Mouse (Mus musculus) Patski (cell line): ENCODE results near the gene Hcst. TPM values are rescaled to one million over a fixed set of nuclear protein-coding genes. Genes with fewer than 3 reads are reported as not detected.
A peak's percentile ranks its signal among the peaks of the same experiment; 100 is the strongest.

Experiments used
- ATAC-seq: fragments of 100-300 bp; one replicate; pipeline ENCODE4 v1.8.0; 2021
- CTCF ChIA-PET: fragments of 350-600 bp; sonication (Branson Sonifier 250); formaldehyde crosslinking; loops from one replicate; lab custom pipeline; 2022; ENCODE audit warnings: inconsistent platforms; lab: Charles Lee
- POLR2A ChIA-PET: fragments of 350-600 bp; sonication (Branson Sonifier 250); formaldehyde crosslinking; loops from one replicate; lab custom pipeline; 2022; ENCODE audit warnings: antibody characterized with exemption, inconsistent platforms; lab: Charles Lee
- DNase-seq: peaks from one replicate; pipeline ENCODE4 v3.0.0-alpha.2; 2011; ENCODE audit warnings: low read depth, low spot score
- H3K27me3 ChIP-seq: fragments of 371-371 bp; one replicate; pipeline ENCODE4 v1.5.1; 2021
- CTCF ChIP-seq: fragments of 100-300 bp; IDR thresholded peaks from one replicate; pipeline ENCODE4 v1.5.1; 2021
- in situ Hi-C: fragments of 300-500 bp; cut with MboI; formaldehyde crosslinking; loops from 3 replicates; pipeline ENCODE4 v1.11.1; 2018; ENCODE audit warnings: low pct_unique_long_range_greater_than_20kb, mixed read lengths
- polyA plus RNA-seq: library from polyadenylated mRNA; unstranded; gene quantifications from one replicate; pipeline ENCODE4 v1.2.3, GENCODE M21; 2021

Gene Hcst
- polyA plus RNA-seq, 1 experiment from 2014 or later: not detected

DNA sequence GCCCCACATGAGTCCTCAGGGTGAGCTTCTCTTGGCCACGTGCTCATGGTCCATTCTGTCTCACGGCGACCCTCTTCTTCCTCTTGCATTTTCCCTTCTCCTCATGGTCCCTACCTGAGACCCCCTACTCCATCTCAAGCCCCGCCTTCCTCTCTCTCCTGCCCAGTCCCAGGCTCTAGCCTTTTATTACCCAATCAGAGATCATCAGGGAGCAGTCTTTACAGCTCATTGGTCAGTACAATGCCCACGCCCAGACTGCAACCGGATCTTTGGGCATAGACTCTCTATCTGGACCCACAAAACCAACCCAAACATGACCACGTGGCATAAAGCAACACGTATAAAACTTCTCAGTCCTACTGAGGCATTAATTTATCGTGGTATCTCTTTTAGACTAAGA, 35.5 kb downstream of the Hcst start:
- in situ Hi-C loops: loop anchor here (5.0 kb wide), 1 partner anchor 43 kb away; no protein-coding TSS in a partner anchor
- no peak for ATAC-seq
- no peak for TF ChIP-seq CTCF
- ChIA-PET POLR2A (no interaction called here), CTCF (interaction anchor here (1.4 kb wide), 1 partner anchor 48 kb away, joined by 3 read pairs; no protein-coding TSS in a partner anchor)
- no peak for DNase-seq
- H3K27me3 ChIP-seq: peaks cover 4% of the 10 kb centered on the region

DNA sequence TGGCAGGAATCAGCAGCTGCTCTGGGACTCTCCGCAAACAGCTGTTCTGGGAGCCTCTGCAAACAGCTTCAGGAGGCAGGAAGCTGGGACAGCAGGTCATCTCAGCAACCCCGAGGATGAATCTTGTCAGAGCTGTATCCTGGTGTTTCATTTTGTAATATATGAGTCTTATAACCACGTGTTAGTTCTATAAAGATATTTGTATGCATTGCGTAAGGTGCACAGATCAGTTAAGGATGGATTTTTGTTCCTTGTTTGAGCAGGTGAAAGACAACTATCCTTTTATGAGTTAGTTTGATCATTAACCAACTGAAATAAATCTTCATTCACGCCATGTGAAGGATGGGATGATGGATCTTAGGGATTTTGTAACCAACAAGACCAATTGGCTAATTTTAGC, 39.6 kb downstream of the Hcst start:
- TF ChIP-seq CTCF: no peak
- ChIA-PET POLR2A (interaction anchor here (0.6 kb wide), 1 partner anchor 45 kb away, joined by 3 read pairs; no protein-coding TSS in a partner anchor), CTCF (no interaction called here)
- H3K27me3 ChIP-seq: peaks cover 11% of the 10 kb centered on the region
- in situ Hi-C loops: loop anchor here (5.0 kb wide), 1 partner anchor 47 kb away; no protein-coding TSS in a partner anchor
- no peak for DNase-seq
- no peak for ATAC-seq

DNA sequence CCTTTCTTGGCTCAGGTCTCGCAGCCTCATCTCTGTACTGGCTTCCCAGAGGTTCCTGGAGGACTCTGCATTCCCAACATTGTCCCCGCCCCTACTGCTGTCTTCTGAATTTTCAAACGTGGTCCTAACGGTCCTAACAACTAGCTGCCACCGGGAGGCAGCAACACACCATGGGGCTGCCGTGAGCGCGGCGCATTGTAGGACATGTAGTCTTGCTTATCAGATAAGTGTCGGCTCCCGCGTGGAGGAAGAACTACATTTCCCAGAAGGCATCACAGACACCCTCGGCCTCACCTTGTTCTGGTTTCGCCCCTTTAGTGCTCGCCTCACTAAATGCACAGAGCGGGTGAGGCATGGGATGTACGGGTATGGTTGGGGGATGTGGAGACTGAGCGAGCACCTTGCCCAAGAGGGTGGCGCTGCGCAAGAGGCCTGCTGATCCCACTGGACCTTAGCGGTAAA, 46.1 kb downstream of the Hcst start:
- ChIA-PET POLR2A (interaction anchor here (0.6 kb wide), 1 partner anchor 714 kb away, joined by 4 read pairs; no protein-coding TSS in a partner anchor), CTCF (interaction anchor here (0.9 to 1.9 kb wide), 8 partner anchors 11 to 74 kb away, joined by 3 to 4 read pairs (median 4); partner anchors contain the start of gene Lrfn3)
- H3K27me3 ChIP-seq: peaks cover 5% of the 10 kb centered on the region
- in situ Hi-C loops: no loop called here
- peak; percentile 98 for TF ChIP-seq CTCF
- peak; percentile 97 for ATAC-seq
- peak; percentile 61 for DNase-seq

Other genes with a start within 250 kb of the Hcst start
- gene Cox7a1, start 235.7 kb downstream of the Hcst start, polyA plus RNA-seq: 0.89 TPM
- 456 TPM for gene Capns1, start 221.0 kb downstream of the Hcst start, polyA plus RNA-seq
- 79.3 TPM for gene Polr2i, start 187.9 kb downstream of the Hcst start, polyA plus RNA-seq
- gene Tbcb, start 187.6 kb downstream of the Hcst start, polyA plus RNA-seq: 87.4 TPM
- not detected for gene Ovol3, start 184.1 kb downstream of the Hcst start, polyA plus RNA-seq
- gene Thap8, start 139.8 kb downstream of the Hcst start, polyA plus RNA-seq: 0.14 TPM
- 9.7 TPM for gene Wdr62, start 139.4 kb downstream of the Hcst start, polyA plus RNA-seq
- 78.3 TPM for gene Clip3, start 128.1 kb downstream of the Hcst start, polyA plus RNA-seq
- gene Alkbh6, start 111.1 kb downstream of the Hcst start, polyA plus RNA-seq: 35.2 TPM
- gene Syne4, start 105.0 kb downstream of the Hcst start, polyA plus RNA-seq: 2.6 TPM
- gene E130208F15Rik, start 98.1 kb downstream of the Hcst start, polyA plus RNA-seq: 3.3 TPM
- gene Sdhaf1, start 96.0 kb downstream of the Hcst start, polyA plus RNA-seq: 6.4 TPM
- gene Lrfn3, start 57.1 kb downstream of the Hcst start, polyA plus RNA-seq: 21.9 TPM
- not detected for gene Tyrobp, start 6.1 kb downstream of the Hcst start, polyA plus RNA-seq
- gene Nfkbid, start 1.9 kb upstream of the Hcst start, polyA plus RNA-seq: 0.86 TPM
- gene Aplp1, start 25.7 kb upstream of the Hcst start, polyA plus RNA-seq: 104 TPM
- not detected for gene Kirrel2, start 37.8 kb upstream of the Hcst start, polyA plus RNA-seq
- not detected for gene Nphs1, start 38.5 kb upstream of the Hcst start, polyA plus RNA-seq
- gene Prodh2, start 73.8 kb upstream of the Hcst start, polyA plus RNA-seq: 0.05 TPM
- gene Arhgap33, start 115.2 kb upstream of the Hcst start, polyA plus RNA-seq: 5.4 TPM
- gene Hspb6, start 132.3 kb upstream of the Hcst start, polyA plus RNA-seq: 29.8 TPM
- 19.5 TPM for gene Proser3, start 132.4 kb upstream of the Hcst start, polyA plus RNA-seq
- gene Lin37, start 140.0 kb upstream of the Hcst start, polyA plus RNA-seq: 36.4 TPM
- 47.8 TPM for gene U2af1l4, start 143.4 kb upstream of the Hcst start, polyA plus RNA-seq
- gene Gm49396, start 143.5 kb upstream of the Hcst start, polyA plus RNA-seq: 3.6 TPM
- gene Psenen, start 143.8 kb upstream of the Hcst start, polyA plus RNA-seq: 104 TPM
- 1.0 TPM for gene Igflr1, start 145.6 kb upstream of the Hcst start, polyA plus RNA-seq
- gene Kmt2b, start 168.9 kb upstream of the Hcst start, polyA plus RNA-seq: 40.7 TPM
- gene Zbtb32, start 179.1 kb upstream of the Hcst start, polyA plus RNA-seq: 1.9 TPM
- 0.47 TPM for gene Upk1a, start 193.0 kb upstream of the Hcst start, polyA plus RNA-seq
- 1,119 TPM for gene Cox6b1, start 206.3 kb upstream of the Hcst start, polyA plus RNA-seq
- gene Etv2, start 216.0 kb upstream of the Hcst start, polyA plus RNA-seq: not detected
- 92.6 TPM for gene Rbm42, start 230.5 kb upstream of the Hcst start, polyA plus RNA-seq
- gene Haus5, start 245.1 kb upstream of the Hcst start, polyA plus RNA-seq: 13.3 TPM